Mouse (Mus musculus) common myeloid progenitor, adult 5-6 weeks (primary cell): ENCODE data around the gene Olfr1321. TPM values are rescaled to one million over a fixed set of nuclear protein-coding genes. Genes with fewer than 3 reads are reported as not detected.

ENCODE experiments used
- ATAC-seq: replicated peaks from 2 replicates; pipeline ENCODE4 v1.8.0; 2016; ENCODE audit warnings: low read depth, mild to moderate bottlenecking, moderate TSS enrichment, inconsistent platforms; ENCODE audit not compliant: poor library complexity, severe bottlenecking
- total RNA-seq: library from RNA; stranded (forward); fragments of 200-1000, 187-1606 nt; gene quantifications from 2 replicates; pipeline ENCODE4 v1.2.3, GENCODE M21; 2017

Olfr1321 gene
- total RNA-seq: not detected in 2 replicates

DNA sequence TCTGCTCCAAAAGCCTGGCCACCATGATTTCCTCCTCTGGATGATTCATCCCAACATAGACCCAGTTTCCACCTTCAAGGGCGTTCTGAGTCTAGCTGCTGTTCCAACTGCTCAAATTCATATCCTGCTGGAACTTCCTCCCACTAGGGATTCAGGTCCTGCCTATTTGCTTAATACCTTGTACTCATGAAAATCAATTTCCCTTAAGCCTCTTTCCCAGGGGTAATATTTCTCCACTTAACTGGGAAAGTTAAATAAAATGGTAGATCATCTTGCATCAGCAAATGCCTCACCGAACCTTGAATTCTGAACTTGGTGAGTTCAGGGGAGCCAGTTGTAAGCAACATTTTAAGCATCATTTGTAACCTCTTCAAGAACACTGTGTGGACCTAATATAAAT, at the start of gene Olfr1321:
Gene Olfr1321, minus strand, starts transcription at position 101 of the 400 bp plus-strand sequence.
- no peak for ATAC-seq

DNA sequence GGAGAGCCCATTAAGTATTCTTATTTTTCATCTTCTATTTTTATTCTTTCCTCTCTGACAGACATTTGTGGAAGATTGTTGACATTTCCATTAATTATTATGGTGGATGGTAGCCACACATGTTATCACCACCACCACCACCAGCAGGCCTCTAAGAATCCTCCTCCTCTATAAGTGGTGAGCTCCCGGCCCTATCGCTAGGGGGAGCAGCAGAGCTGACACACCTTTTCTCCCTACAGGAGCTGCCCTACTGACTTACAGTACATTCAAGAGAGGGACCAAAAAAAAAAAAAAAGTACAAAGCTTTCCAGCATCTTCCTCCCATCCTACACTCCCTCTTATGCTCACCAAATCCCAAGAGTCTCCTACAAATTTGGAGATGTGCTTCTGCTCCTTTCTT, 36.0 kb upstream of the Olfr1321 start:
- no peak for ATAC-seq

DNA sequence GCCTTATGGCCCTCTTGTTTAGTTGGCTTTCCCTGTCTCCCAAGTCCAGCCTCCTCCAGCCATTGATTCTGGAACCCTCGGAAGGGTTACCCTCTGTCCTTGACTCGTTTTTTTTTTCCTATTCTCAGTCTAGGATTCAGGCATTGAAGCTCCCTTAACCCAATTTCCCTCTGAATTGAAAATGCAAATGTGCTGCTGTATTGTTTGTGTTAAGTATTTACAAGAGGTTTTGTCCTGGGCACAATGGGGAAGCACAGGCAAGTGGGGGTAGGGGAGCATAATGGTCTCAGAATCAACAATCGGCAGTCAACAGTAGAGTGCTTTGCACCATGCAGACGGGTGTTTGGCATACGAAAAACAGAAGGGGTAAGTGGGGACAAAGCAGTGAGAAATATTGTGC, 10.3 kb upstream of the Olfr1321 start:
- no peak for ATAC-seq

Other genes starting within 250 kb of the Olfr1321 start
- gene Olfr1320, start 62.7 kb downstream of the Olfr1321 start, total RNA-seq: not detected in 2 replicates
- gene Igsf1, start 62.7 kb upstream of the Olfr1321 start, total RNA-seq: not detected in 2 replicates
- gene Olfr1322, start 156.4 kb upstream of the Olfr1321 start, total RNA-seq: not detected in 2 replicates